Mouse (Mus musculus): ENCODE measurements around the gene Vav3. TPM values are rescaled to one million over a fixed set of nuclear protein-coding genes. Genes with fewer than 3 reads are reported as not detected.
"Not testable (repeated sequence)": the region's sequence is repeated elsewhere in the genome, so short reads cannot be mapped to it uniquely, and the experiment has no call there.

Vav3 gene
- polyA plus RNA-seq, 1 experiment, result 2.2 TPM

DNA sequence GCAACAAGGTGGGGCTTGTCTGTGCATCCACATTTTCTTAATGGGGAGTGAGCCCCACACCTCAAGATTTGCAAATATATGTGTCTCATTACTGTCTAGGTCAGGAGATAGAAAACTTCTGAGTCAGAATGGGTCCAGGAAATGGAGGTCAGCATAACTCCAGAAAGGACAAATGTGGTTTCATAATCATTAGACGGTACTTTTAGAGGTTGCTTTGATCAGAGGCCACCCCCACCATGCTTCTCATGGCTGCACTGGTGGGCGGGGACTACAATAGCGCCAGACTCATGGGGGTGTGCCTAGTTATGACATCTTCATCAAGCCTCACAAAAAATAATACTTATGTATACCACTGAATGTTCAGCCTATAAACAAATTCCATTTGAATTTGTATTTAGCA lies 103.6 kb downstream of the Vav3 start:
- Histone ChIP-seq H3K79me2 (ENCODE audit: control insufficient read depth, insufficient read depth) (no peaks in the 10 kb centered on the region), H3K36me3 (ENCODE audit: control insufficient read depth, insufficient read depth) (no peaks in the 10 kb centered on the region), H3K4me3 (ENCODE audit: insufficient read depth, poor library complexity, severe bottlenecking) (no peak overlapping the region), H3ac (ENCODE audit: control insufficient read depth, insufficient read length, low read depth) (no peak overlapping the region), H3K27me3 (ENCODE audit: control insufficient read depth, insufficient read depth, insufficient read length) (no peaks in the 10 kb centered on the region), H3K79me3 (ENCODE audit: low read depth) (no peaks in the 10 kb centered on the region)
- TF ChIP-seq FOSL1 (IDR thresholded peaks at IDR 0.05; ENCODE audit: insufficient read depth, low read length, poor library complexity, severe bottlenecking), result no peak
- no peak for TF ChIP-seq USF1 (IDR thresholded peaks at IDR 0.05; ENCODE audit: low read depth)
- TF ChIP-seq MYOG (IDR thresholded peaks at IDR 0.05; ENCODE audit: control insufficient read depth, extremely low read depth, insufficient read length), result no peak
- no peak for TF ChIP-seq MAX (IDR thresholded peaks at IDR 0.05)
- TF ChIP-seq CEBPB (IDR thresholded peaks at IDR 0.05; ENCODE audit: low read depth), result no peak
- no peak for TF ChIP-seq MYOD1 (IDR thresholded peaks at IDR 0.05; ENCODE audit: control insufficient read depth, insufficient read length, low read depth)
- TF ChIP-seq CTCF (IDR thresholded peaks at IDR 0.05; ENCODE audit: control insufficient read depth, insufficient read depth, insufficient read length), result no peak

DNA sequence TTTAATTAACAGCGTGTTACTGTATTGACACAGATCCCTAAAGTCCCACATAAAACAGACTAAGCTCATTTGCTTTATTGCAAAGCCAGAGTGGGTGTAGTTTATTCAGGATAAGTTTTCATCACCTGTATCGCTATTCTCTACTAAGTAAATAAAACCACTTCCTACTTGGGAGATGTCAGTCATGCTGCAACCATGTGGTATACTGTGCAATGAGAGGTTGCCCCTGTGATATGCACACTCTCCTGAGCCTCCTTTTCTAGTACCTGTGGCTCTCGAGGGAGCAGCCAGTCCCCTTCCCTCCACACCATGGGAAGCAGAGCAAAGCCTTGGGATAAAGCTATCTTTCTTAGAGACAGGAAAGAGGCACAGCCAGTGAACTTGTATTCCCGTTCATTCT lies 106.5 kb downstream of the Vav3 start:
- H3K36me3 ChIP-seq (ENCODE audit: control insufficient read depth, insufficient read depth), result no peaks in the 10 kb centered on the region
- H3K27me3 ChIP-seq (ENCODE audit: control insufficient read depth, insufficient read depth, insufficient read length), result no peaks in the 10 kb centered on the region
- no peak for TF ChIP-seq MYOG (IDR thresholded peaks at IDR 0.05; ENCODE audit: control insufficient read depth, extremely low read depth, insufficient read length)
- no peak for TF ChIP-seq USF1 (IDR thresholded peaks at IDR 0.05; ENCODE audit: low read depth)
- TF ChIP-seq CTCF (IDR thresholded peaks at IDR 0.05; ENCODE audit: control insufficient read depth, insufficient read depth, insufficient read length), result no peak
- TF ChIP-seq MYOD1 (IDR thresholded peaks at IDR 0.05; ENCODE audit: control insufficient read depth, insufficient read length, low read depth), result no peak
- no peak for TF ChIP-seq CEBPB (IDR thresholded peaks at IDR 0.05; ENCODE audit: low read depth)
- no peak for TF ChIP-seq FOSL1 (IDR thresholded peaks at IDR 0.05; ENCODE audit: insufficient read depth, low read length, poor library complexity, severe bottlenecking)
- TF ChIP-seq MAX (IDR thresholded peaks at IDR 0.05), result no peak
- H3K4me3 ChIP-seq (ENCODE audit: insufficient read depth, poor library complexity, severe bottlenecking), result no peak overlapping the region
- no peaks in the 10 kb centered on the region for H3K79me3 ChIP-seq (ENCODE audit: low read depth)
- H3ac ChIP-seq (ENCODE audit: control insufficient read depth, insufficient read length, low read depth), result no peak overlapping the region
- H3K79me2 ChIP-seq (ENCODE audit: control insufficient read depth, insufficient read depth), result no peaks in the 10 kb centered on the region

DNA sequence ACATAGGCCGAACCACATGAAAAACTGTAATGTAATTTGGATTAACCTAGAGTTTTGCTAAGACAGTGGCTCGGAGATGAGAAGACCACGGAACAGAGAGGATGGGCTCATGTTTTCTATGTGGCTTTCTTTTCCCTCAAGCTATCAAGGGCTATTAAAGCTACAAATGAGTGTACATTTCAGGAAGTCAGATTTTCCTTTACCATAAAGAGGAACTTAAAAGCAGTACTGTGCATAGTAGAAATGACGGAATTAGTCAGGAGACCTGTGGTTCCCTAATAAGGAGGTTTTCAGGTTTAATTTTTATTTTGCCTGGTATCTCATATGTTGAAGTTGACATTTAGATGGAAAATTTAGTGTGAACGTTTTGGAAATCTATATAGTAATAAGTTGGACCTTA lies 107.8 kb downstream of the Vav3 start:
- not testable (repeated sequence) for H3K4me3 ChIP-seq (ENCODE audit: insufficient read depth, poor library complexity, severe bottlenecking); H3ac ChIP-seq (ENCODE audit: control insufficient read depth, insufficient read length, low read depth); H3K36me3 ChIP-seq (ENCODE audit: control insufficient read depth, insufficient read depth); H3K79me2 ChIP-seq (ENCODE audit: control insufficient read depth, insufficient read depth); H3K27me3 ChIP-seq (ENCODE audit: control insufficient read depth, insufficient read depth, insufficient read length); H3K79me3 ChIP-seq (ENCODE audit: low read depth)

DNA sequence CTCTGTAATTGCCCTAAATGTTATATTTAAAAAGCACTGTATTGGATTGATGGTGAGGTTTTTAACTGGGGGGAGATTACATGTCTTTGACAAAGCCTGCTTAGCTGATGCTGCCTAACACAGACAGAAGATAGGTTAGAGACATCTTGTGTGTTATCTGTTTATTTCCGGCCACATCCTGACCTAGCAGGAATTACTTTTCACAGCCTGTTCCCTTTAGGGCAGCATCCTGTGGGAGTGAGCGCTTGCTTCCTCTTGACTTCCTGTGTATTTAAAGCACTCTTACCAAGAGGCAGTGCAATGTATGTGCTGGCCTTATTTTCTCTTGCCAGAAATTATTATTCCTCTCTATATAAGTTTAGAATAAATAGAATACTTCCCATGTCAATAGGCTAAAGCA lies 111.5 kb downstream of the Vav3 start:
- no peak overlapping the region for H3ac ChIP-seq (ENCODE audit: control insufficient read depth, insufficient read length, low read depth)
- no peaks in the 10 kb centered on the region for H3K27me3 ChIP-seq (ENCODE audit: control insufficient read depth, insufficient read depth, insufficient read length)
- TF ChIP-seq CTCF (IDR thresholded peaks at IDR 0.05; ENCODE audit: control insufficient read depth, insufficient read depth, insufficient read length), result no peak
- no peak for TF ChIP-seq CEBPB (IDR thresholded peaks at IDR 0.05; ENCODE audit: low read depth)
- TF ChIP-seq MYOG (IDR thresholded peaks at IDR 0.05; ENCODE audit: control insufficient read depth, extremely low read depth, insufficient read length), result no peak
- no peak for TF ChIP-seq MYOD1 (IDR thresholded peaks at IDR 0.05; ENCODE audit: control insufficient read depth, insufficient read length, low read depth)
- no peak for TF ChIP-seq MAX (IDR thresholded peaks at IDR 0.05)
- TF ChIP-seq USF1 (IDR thresholded peaks at IDR 0.05; ENCODE audit: low read depth), result no peak
- H3K79me2 ChIP-seq (ENCODE audit: control insufficient read depth, insufficient read depth), result no peaks in the 10 kb centered on the region
- no peaks in the 10 kb centered on the region for H3K36me3 ChIP-seq (ENCODE audit: control insufficient read depth, insufficient read depth)
- H3K4me3 ChIP-seq (ENCODE audit: insufficient read depth, poor library complexity, severe bottlenecking), result no peak overlapping the region
- H3K79me3 ChIP-seq (ENCODE audit: low read depth), result no peaks in the 10 kb centered on the region

DNA sequence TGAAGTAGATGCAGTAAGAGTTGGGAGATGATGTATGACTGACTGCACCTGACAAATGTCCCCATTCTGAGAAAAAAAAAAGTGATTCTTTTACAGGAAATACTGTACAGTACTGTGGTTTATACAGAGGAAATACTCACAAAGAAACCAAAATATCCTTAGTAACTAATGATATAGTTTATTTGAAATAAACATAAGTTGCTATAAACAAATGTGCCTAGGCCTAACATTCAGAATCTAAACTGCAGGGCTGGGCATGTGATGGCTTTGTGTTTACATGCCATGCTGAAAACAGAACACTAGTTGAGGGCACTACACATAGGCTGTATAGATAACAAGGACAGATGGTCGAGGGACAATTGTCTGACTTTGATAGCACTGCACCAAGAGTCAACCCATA lies 114.2 kb downstream of the Vav3 start:
- H3K4me3 ChIP-seq (ENCODE audit: insufficient read depth, poor library complexity, severe bottlenecking), result no peak overlapping the region
- H3K79me3 ChIP-seq (ENCODE audit: low read depth), result no peaks in the 10 kb centered on the region
- no peak for TF ChIP-seq MYOG (IDR thresholded peaks at IDR 0.05; ENCODE audit: control insufficient read depth, extremely low read depth, insufficient read length)
- no peak for TF ChIP-seq MYOD1 (IDR thresholded peaks at IDR 0.05; ENCODE audit: control insufficient read depth, insufficient read length, low read depth)
- no peak for TF ChIP-seq USF1 (IDR thresholded peaks at IDR 0.05; ENCODE audit: low read depth)
- TF ChIP-seq CTCF (IDR thresholded peaks at IDR 0.05; ENCODE audit: control insufficient read depth, insufficient read depth, insufficient read length), result no peak
- TF ChIP-seq CEBPB (IDR thresholded peaks at IDR 0.05; ENCODE audit: low read depth), result no peak
- TF ChIP-seq FOSL1 (IDR thresholded peaks at IDR 0.05; ENCODE audit: insufficient read depth, low read length, poor library complexity, severe bottlenecking), result no peak
- no peak for TF ChIP-seq MAX (IDR thresholded peaks at IDR 0.05)
- H3K27me3 ChIP-seq (ENCODE audit: control insufficient read depth, insufficient read depth, insufficient read length), result no peaks in the 10 kb centered on the region
- no peak overlapping the region for H3ac ChIP-seq (ENCODE audit: control insufficient read depth, insufficient read length, low read depth)
- H3K79me2 ChIP-seq (ENCODE audit: control insufficient read depth, insufficient read depth), result no peaks in the 10 kb centered on the region
- H3K36me3 ChIP-seq (ENCODE audit: control insufficient read depth, insufficient read depth), result no peaks in the 10 kb centered on the region

- Histone ChIP-seq H3K27me3 (ENCODE audit: control insufficient read depth, insufficient read depth, insufficient read length) (no peaks in the 10 kb centered on the region), H3K79me3 (ENCODE audit: low read depth) (no peaks in the 10 kb centered on the region), H3ac (ENCODE audit: control insufficient read depth, insufficient read length, low read depth) (no peak overlapping the region), H3K4me3 (ENCODE audit: insufficient read depth, poor library complexity, severe bottlenecking) (no peak overlapping the region), H3K36me3 (ENCODE audit: control insufficient read depth, insufficient read depth) (no peaks in the 10 kb centered on the region), H3K79me2 (ENCODE audit: control insufficient read depth, insufficient read depth) (no peaks in the 10 kb centered on the region)
- TF ChIP-seq FOSL1 (IDR thresholded peaks at IDR 0.05; ENCODE audit: insufficient read depth, low read length, poor library complexity, severe bottlenecking), result no peak
- TF ChIP-seq MYOD1 (IDR thresholded peaks at IDR 0.05; ENCODE audit: control insufficient read depth, insufficient read length, low read depth), result no peak
- TF ChIP-seq MYOG (IDR thresholded peaks at IDR 0.05; ENCODE audit: control insufficient read depth, extremely low read depth, insufficient read length), result no peak
- TF ChIP-seq CTCF (IDR thresholded peaks at IDR 0.05; ENCODE audit: control insufficient read depth, insufficient read depth, insufficient read length), result no peak
- no peak for TF ChIP-seq CEBPB (IDR thresholded peaks at IDR 0.05; ENCODE audit: low read depth)
- TF ChIP-seq MAX (IDR thresholded peaks at IDR 0.05), result no peak
- TF ChIP-seq USF1 (IDR thresholded peaks at IDR 0.05; ENCODE audit: low read depth), result no peak
Observed at GRCm38 (mm10) chr3:109456340-109456739, 115.9 kb downstream of the Vav3 start.

All from C2C12 (cell line).